Mouse (Mus musculus) limb, embryonic 14.5 days (tissue): ENCODE measurements around the gene Prtn3. TPM values are rescaled to one million over a fixed set of nuclear protein-coding genes. Genes with fewer than 3 reads are reported as not detected.
"Not testable (repeated sequence)": the region's sequence is repeated elsewhere in the genome, so short reads cannot be mapped to it uniquely, and the experiment has no call there.

Experiments used
- ATAC-seq: fragments of 200-750 bp; cut with Nextera tagmentation; 2 replicates; pipeline ENCODE4 v1.8.0; 2017; ENCODE audit warnings: low read depth, moderate number of reproducible peaks, moderate TSS enrichment; ENCODE audit not compliant: low FRiP score
- DNase-seq: peaks from one replicate; pipeline ENCODE4 v3.0.0-alpha.2; 2015; ENCODE audit warnings: low spot score
- H3K27ac ChIP-seq: fragments of 300-500 bp; sonication (generic); replicated peaks from 2 replicates; pipeline ENCODE4 v1.5.1; 2014; ENCODE audit warnings: low read depth, mild to moderate bottlenecking, low read length, moderate library complexity, mixed read lengths
- H3K27me3 ChIP-seq: fragments of 300-500 bp; sonication (generic); 2 replicates; pipeline ENCODE4 v1.6.1; 2014; ENCODE audit warnings: low read length, mixed read lengths; ENCODE audit not compliant: control insufficient read depth, insufficient read depth
- H3K36me3 ChIP-seq: fragments of 300-500 bp; sonication (generic); 2 replicates; pipeline ENCODE4 v1.6.1; 2014; ENCODE audit warnings: mild to moderate bottlenecking, low read length, moderate library complexity, mixed read lengths; ENCODE audit not compliant: control insufficient read depth, insufficient read depth
- H3K4me1 ChIP-seq: fragments of 300-500 bp; sonication (generic); 2 replicates; pipeline ENCODE4 v1.6.1; 2014; ENCODE audit warnings: antibody characterized with exemption, low read length, mixed read lengths; ENCODE audit not compliant: control insufficient read depth, insufficient read depth
- H3K4me2 ChIP-seq: fragments of 300-500 bp; sonication (generic); replicated peaks from 2 replicates; pipeline ENCODE4 v1.6.1; 2014; ENCODE audit warnings: low read depth, mild to moderate bottlenecking, low read length, moderate library complexity; ENCODE audit not compliant: severe bottlenecking
- H3K4me3 ChIP-seq: fragments of 300-500 bp; sonication (generic); replicated peaks from 2 replicates; pipeline ENCODE4 v1.5.1; 2014; ENCODE audit warnings: low read length
- H3K9ac ChIP-seq: fragments of 300-500 bp; sonication (generic); 2 replicates; pipeline ENCODE4 v1.6.1; 2014; ENCODE audit warnings: mild to moderate bottlenecking, low read depth, low read length, moderate library complexity; ENCODE audit not compliant: severe bottlenecking
- H3K9me3 ChIP-seq: fragments of 300-500 bp; sonication (generic); 2 replicates; pipeline ENCODE4 v1.6.1; 2016; ENCODE audit warnings: low read length; ENCODE audit not compliant: control insufficient read depth
- POLR2A ChIP-seq: fragments of 200-500 bp; IDR thresholded peaks from 2 replicates; pipeline ENCODE4 v1.8.0; 2012; ENCODE audit warnings: inconsistent platforms, mild to moderate bottlenecking, moderate library complexity, borderline replicate concordance; ENCODE audit not compliant: insufficient read depth, insufficient read length; ENCODE audit errors: extremely low read depth
- WGBS: fragments of 180-500 bp; shearing (Covaris S2); extraction: QIAGEN DNeasy Blood & Tissue Kit; methylation state at CpG from one replicate; pipeline ENCODE4 v1.1.7; 2014; 5-methylcytosine and 5-hydroxymethylcytosine counted together
- polyA plus RNA-seq, 2 experiments: library from polyadenylated mRNA; depleted of rRNA in 1 of 2; stranded (reverse) in 1 of 2; unstranded in 1 of 2; fragments of >200 nt; fragmentation: Nextera tagmentation in 1 of 2; extraction: Ambion mirVana in 1 of 2; gene quantifications; 2 replicates each; pipeline versions ENCODE4 v1.2.1 to v1.2.3; 2012 to 2014

Gene Prtn3
- polyA plus RNA-seq, 2 experiments = 5.9 to 10.3 TPM

DNA sequence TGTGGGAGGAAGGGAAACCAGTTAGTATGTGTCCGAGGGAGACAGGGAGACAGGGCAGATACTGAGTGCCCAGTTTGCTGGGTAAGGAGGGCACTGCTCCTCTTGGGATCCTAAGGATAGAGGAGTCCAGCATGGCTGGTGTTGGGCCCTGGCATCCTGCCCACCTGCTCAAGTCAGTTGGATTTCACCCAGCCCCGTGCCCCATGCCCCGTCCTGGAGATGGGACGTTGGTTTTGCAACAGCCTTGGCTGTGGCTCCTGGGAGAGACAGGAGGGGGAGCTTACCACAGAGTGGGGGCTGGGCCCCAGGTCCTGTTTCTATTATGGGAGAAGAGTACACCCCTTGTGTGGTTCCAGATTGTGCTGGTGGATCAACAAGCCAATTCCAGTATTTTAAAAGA lies 10.2 kb downstream of the Prtn3 start:
- 68% methylated on average over 4 of the region's 4 CpGs for WGBS
- H3K9ac ChIP-seq = no peak overlapping the region

DNA sequence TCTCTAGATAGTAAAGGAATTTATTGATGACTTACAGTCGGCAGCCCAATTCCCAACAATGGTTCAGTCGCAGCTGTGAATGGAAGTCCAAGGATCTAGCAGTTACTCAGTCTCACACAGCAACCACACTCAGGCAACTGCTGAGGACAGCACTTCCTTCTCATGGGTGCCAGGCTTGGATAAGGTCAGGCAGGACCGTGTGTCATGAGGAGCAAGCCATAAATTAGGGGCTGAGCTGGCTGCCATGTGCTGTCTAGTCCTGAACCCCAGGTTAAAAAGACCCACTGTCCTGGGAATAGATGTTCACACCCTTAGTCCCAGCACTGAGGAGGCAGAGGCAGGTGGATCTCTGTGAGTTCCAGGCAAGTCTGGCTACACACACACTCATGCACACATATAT lies 10.7 kb downstream of the Prtn3 start:
- H3K27ac ChIP-seq, H3K36me3 ChIP-seq, ATAC-seq, H3K4me2 ChIP-seq, H3K4me3 ChIP-seq, DNase-seq, H3K9me3 ChIP-seq, H3K27me3 ChIP-seq, H3K4me1 ChIP-seq, H3K9ac ChIP-seq: not testable (repeated sequence)
- 59% methylated on average over 2 of the region's 3 CpGs for WGBS

More for the DNA sequence above, 10.2 kb downstream of the Prtn3 start:
- H3K4me3 ChIP-seq = no peak overlapping the region
- peaks cover 6% of the 10 kb centered on the region; the same call in 1 of the 2 replicates for H3K4me1 ChIP-seq
- no peak overlapping the region for H3K27ac ChIP-seq
- no peaks in the 10 kb centered on the region for H3K36me3 ChIP-seq
- no peak for ATAC-seq
- no peaks in the 10 kb centered on the region for H3K27me3 ChIP-seq
- TF ChIP-seq POLR2A = no peak
- H3K4me2 ChIP-seq = no peak overlapping the region
- no peaks in the 10 kb centered on the region for H3K9me3 ChIP-seq
- DNase-seq = no peak

DNA sequence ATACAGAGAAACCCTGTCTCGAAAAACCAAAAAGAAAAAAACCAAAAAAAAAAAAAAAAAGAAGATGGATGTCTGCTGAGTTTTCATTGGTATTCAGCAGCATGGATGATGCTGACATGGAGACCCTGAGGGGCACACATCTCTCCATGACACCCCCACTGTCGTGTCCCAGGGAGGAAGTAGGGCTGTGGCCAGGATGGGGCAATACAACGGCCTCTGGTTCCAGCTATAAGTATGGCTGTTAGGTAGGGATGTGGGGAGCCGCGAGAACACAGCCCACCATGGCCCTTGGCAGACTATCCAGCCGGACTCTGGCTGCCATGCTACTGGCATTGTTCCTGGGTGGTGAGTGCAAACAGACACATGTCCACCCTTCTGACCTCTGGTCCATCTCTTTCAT lies 11.8 kb downstream of the Prtn3 start, which contains the start of gene Elane:
Gene Elane (plus strand): TSS at position 194 of the 400 bp plus-strand sequence.
- no peak within 1 kb of the TSS for H3K4me2 ChIP-seq
- H3K9ac ChIP-seq = no peak within 1 kb of the TSS
- peaks cover 6% of the 10 kb centered on the region; the same call in 1 of the 2 replicates for H3K4me1 ChIP-seq
- H3K4me3 ChIP-seq = no peak within 1 kb of the TSS
- H3K27ac ChIP-seq = no peak within 1 kb of the TSS
- no peak for DNase-seq
- no peak for ATAC-seq
- 85% methylated on average over 6 of the region's 6 CpGs for WGBS
- no peaks in the 10 kb centered on the region for H3K27me3 ChIP-seq
- H3K36me3 ChIP-seq = no peaks in the 10 kb centered on the region
- TF ChIP-seq POLR2A = no peak
- no peaks in the 10 kb centered on the region for H3K9me3 ChIP-seq

DNA sequence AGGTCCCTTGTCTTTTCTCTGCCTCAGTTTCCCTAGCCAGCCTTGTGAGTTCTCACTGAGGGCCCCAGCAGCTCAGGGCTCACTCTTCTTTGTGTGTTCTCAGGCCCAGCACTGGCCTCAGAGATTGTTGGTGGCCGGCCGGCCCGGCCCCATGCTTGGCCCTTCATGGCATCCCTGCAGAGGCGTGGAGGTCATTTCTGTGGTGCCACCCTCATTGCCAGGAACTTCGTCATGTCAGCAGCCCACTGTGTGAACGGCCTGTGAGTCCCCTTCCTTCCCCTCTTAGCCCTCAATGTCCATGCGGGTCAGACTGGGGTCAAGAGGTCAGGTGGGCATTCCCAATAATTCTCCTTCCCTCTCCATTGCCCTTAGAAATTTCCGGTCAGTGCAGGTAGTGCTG lies 12.3 kb downstream of the Prtn3 start:
- no peaks in the 10 kb centered on the region for H3K36me3 ChIP-seq
- no peak overlapping the region for H3K27ac ChIP-seq
- no peaks in the 10 kb centered on the region for H3K9me3 ChIP-seq
- H3K4me3 ChIP-seq = no peak overlapping the region
- no peak overlapping the region for H3K4me2 ChIP-seq
- no peaks in the 10 kb centered on the region for H3K27me3 ChIP-seq
- TF ChIP-seq POLR2A = no peak
- DNase-seq (no peak), ATAC-seq (no peak)
- peaks cover 6% of the 10 kb centered on the region; the same call in 1 of the 2 replicates for H3K4me1 ChIP-seq
- no peak overlapping the region for H3K9ac ChIP-seq
- WGBS = 72% methylated on average over 8 of the region's 8 CpGs

DNA sequence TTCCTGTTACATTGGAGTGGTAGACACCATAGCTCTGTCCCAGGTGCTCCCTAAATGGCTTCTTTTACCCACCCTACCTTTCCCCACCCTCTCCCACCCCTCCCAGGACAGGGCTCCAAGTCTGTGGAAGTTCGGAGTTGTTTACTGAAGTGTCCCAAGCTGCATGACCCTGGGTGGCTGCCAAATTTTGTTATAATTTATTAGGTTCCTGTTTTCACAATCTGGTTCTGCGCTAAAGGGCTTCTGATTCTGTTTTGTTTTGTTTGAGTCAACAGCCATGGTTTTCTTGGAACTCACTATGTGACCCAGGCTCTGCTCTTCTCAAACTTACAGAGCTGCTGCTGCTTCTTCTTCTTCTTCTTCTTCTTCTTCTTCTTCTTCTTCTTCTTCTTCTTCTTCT lies 15.1 kb downstream of the Prtn3 start:
- ATAC-seq = no peak
- WGBS = 69% methylated on average over 2 of the region's 2 CpGs
- DNase-seq = no peak

DNA sequence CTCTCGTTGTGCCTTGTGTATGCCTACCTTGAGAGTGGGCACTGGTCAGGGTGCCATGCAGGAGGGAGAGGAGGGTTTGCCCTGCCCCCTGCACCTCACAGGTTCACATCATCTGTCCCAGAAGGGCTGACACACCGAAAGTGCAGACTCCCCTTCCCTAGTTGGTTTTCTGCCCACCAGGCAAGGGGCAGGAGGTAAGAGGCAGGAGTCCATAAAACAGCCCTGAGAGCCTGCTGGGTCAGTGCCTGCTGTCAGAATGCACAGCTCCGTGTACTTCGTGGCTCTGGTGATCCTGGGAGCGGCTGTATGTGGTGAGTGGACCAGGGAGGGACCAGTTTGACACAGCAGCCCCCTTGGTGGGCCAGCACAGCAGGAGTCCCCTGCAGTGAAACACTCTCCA lies 16.4 kb downstream of the Prtn3 start, which contains the start of gene Cfd:
Gene Cfd (plus strand): TSS at position 184 of the 400 bp plus-strand sequence.
- Histone ChIP-seq H3K9ac (no peak within 1 kb of the TSS), H3K9me3 (no peaks in the 10 kb centered on the region), H3K4me1 (no peaks in the 10 kb centered on the region), H3K27me3 (no peaks in the 10 kb centered on the region), H3K36me3 (peaks cover 8% of the 10 kb centered on the region), H3K4me2 (no peak within 1 kb of the TSS), H3K27ac (no peak within 1 kb of the TSS), H3K4me3 (no peak within 1 kb of the TSS)
- no peak for TF ChIP-seq POLR2A
- ATAC-seq (no peak), DNase-seq (no peak)
- 37% methylated on average over 5 of the region's 5 CpGs for WGBS

More for the DNA sequence above, 15.1 kb downstream of the Prtn3 start:
- TF ChIP-seq POLR2A = no peak
- no peaks in the 10 kb centered on the region for H3K27me3 ChIP-seq
- no peak overlapping the region for H3K4me2 ChIP-seq
- no peaks in the 10 kb centered on the region for H3K36me3 ChIP-seq
- no peaks in the 10 kb centered on the region for H3K9me3 ChIP-seq
- H3K27ac ChIP-seq = no peak overlapping the region
- no peak overlapping the region for H3K9ac ChIP-seq
- H3K4me1 ChIP-seq = no peaks in the 10 kb centered on the region
- no peak overlapping the region for H3K4me3 ChIP-seq

DNA sequence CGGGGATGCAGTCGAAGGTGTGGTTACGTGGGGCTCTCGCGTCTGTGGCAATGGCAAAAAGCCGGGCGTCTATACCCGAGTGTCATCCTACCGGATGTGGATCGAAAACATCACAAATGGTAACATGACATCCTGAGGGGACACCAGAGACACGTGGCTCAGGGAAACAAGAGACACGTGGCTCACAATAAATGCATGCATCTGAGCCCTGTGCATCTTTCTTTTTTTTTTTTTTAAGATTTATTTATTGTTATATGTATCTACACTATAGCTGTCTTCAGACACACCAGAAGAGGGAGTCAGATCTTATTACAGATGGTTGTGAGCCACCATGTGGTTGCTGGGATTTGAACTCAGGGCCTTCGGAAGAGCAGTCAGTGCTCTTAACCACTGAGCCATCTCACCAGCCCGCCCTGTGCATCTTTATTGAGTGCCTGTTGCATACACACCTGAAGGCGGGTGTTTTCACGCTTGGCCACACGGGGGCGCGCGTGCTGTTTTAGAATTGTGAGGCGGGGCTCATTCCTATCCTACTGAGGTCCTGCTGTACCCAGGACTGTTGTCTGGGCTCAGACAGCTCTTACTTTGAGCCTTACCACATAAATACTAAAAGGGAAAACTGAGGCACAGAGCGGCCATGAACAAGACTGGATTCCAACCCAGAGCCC lies 18.3 kb downstream of the Prtn3 start:
- not testable (repeated sequence) for H3K27me3 ChIP-seq, H3K4me2 ChIP-seq, H3K4me1 ChIP-seq, H3K9ac ChIP-seq, H3K27ac ChIP-seq, H3K4me3 ChIP-seq, H3K9me3 ChIP-seq
- DNase-seq (peak; percentile 68), ATAC-seq (peak; percentile 30; the same call in 1 of the 2 replicates)
- H3K36me3 ChIP-seq = peaks cover 27% of the 10 kb centered on the region
- 44% methylated on average over 22 of the region's 22 CpGs for WGBS
